Mouse (Mus musculus): Measurements from ENCODE around the gene Zbtb20.

Gene Zbtb20

DNA sequence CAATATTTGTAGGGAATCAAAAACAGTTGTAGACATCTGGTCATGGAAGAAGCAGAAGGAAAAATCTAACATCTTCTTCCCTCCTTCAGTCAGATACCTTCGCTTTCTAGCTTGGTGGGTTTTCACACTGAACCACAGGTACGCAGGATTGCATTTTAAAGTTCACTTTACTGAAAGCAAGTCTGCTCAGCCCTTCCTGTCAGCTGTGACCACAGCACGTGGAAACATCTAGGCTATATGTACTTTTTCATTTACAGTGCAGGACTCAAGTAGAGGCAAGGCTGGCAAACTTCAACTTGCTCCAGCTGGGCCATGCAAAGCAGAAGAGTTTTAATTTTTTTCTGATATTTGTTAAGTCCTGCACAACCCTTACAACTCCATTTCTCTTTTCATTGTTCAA, 424.7 kb downstream of the Zbtb20 start:
- no peak for DNase-seq (ENCODE audit: low spot score in 2 of 2)

DNA sequence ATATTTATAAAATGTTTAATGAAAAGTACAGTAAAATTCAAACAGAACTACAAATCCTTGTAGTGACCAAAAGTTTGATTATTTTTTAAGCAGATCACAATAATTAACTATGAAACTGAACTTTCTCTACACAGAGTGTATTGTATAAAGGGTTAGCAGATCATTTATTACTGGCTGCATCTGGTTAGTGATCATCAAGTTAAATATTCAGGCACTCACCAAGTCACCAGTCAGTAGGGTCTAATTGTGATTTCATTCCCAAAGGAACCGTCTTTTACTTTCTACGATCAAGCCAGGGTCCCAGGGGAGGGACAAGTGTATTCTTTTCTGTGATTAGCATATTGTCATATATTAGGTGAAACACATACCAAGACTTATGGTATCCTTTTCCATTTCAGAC, 426.5 kb downstream of the Zbtb20 start:
- DNase-seq (ENCODE audit: low spot score in 2 of 2) = no peak

DNA sequence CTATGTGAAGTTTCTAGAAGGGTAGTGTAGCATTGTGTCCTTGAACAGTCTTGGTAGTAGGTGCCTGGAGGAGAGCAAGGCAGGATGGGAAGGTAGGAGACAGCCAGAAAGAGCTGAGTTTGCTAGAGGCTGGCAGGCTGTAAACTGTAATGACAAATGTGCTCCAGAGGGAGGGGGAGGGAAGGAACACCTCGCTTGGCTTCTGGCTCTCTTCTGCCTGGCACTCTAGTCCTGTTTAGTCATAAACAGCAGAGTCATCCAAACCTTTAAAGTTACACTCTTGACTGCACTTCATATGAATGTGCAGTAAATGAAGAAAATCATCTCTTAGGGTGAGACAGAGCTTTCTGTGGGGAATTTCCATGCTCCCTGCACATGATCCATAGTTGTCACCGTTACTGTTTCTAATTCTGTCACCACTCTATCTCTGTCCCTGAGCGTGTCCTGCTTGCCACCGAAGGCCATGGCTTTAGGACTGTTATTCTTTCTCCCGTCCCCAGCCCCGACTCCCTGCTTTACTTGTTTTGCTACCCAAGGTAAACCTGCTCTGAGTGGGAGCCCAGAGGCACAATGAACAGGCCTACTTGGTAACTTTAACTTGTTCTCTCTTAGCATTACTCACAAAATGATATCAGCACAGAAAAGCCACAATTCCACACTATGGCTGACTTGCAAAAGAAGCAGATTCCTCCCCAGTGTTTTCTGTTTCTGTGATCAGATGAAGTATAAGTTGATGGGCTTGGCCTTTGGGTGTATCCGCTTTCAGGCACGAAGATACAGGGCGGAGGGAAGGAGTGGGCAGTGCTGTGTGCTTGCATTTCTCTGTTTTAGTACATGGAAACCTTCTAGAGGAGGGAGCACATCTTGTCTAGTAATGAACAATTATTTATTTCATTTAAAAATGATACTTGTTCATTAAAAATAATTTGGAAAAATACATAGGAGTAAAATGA, 427.8 kb downstream of the Zbtb20 start:
- peak; percentile 26 to 34 for DNase-seq (ENCODE audit: low spot score in 2 of 2)

DNA sequence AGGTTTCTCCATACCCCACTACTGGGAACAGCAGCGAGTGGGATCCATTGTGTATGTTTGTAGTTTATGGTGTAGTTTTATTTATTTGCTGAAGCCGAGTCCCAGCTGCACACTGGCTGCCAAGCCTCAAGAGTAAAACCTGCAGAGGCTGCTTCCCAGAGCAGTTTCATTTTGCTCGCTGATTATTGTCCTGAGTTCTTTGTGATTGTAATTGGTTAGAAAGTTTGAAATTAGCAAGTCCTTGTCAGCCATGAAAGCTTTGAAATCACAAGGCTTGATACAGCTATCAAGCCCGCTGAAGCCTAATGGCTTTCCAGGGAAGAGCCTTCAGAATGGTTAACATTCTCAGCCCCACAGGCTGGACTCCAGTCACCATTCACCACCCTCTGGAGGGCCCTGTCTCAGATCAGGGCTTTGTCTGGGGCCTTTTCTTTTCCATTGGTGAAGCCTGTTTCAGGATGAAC, 434.3 kb downstream of the Zbtb20 start:
- DNase-seq (ENCODE audit: low spot score in 2 of 2) = no peak

DNA sequence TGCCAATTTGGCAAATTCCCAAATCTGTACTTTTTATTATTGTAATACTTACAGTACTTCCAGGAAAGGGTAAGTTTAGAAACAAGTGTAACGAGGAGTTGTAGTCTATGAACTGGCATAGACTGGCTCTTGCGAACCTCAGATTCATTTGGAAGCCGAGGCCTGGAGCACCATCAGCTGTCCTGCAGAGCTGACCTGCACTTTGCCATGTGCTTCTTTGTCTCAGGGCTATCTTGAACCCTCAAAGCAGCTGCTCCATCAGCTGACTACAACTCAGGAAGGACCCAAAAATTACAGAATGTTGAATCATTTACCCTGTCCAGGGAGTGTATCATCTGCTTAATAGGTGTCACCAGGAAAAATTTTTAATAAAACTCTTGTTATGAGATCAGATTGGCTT, 448.3 kb downstream of the Zbtb20 start:
- no peak for DNase-seq (ENCODE audit: low spot score in 2 of 2)

DNA sequence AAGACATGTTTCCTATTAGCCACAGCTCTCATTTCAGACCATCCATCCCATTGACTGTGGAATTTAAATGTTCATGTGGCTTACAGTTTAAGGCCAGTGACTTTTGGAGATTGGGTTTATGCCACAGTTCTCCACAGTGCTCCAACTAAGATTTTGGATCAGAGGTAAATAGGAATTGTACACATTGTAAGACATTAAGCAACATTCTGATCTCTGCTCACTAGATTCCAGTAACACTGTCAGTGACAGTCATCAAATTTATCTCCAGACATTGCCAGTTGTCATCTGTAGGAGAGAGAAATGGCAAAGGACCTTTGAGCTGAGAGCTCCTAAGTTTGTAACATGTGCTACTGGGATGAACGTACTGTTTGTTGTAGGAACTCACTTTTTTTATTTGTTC, 452.5 kb downstream of the Zbtb20 start:
- DNase-seq (ENCODE audit: low spot score in 2 of 2) = no peak

DNA sequence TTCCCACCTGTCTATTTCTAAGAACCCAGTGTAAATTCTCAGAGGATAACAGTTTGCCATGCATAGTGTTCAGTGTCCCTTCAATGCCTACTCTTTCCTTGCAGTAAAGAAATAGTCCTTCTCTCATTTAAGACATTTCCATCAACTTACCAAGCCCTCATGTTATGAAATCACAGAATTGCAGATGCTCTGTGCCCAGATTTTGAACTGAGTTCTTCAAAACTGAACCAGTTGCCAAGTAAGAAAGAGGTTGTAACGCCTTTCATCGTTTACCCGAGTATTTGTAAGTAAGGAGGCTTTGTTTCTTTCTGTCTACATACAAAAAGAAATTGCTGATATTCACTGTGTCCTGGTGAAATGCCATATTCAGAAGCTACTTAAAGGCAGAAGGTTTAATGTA, 454.5 kb downstream of the Zbtb20 start:
- DNase-seq (ENCODE audit: low spot score in 2 of 2) = no peak

DNA sequence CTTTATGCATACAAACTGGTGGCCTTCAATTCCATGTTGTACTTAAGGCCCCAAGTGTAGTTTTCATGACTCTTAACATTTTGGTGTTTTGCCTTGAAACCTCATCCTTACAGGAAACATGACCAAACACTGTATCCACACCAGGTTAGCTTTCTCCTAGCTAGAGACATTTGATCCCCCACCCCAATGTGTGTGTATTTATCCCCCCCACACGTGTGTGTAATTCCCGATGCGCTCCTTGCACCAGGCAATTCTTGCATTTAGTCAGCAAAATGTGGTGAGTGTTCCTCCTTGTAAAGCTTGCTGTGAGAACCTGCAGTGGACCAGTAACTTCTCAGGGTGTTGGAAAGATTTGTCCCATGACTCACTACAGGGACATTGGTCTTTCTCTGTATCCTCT, 455.8 kb downstream of the Zbtb20 start:
- DNase-seq (ENCODE audit: low spot score in 2 of 2) = no peak

DNA sequence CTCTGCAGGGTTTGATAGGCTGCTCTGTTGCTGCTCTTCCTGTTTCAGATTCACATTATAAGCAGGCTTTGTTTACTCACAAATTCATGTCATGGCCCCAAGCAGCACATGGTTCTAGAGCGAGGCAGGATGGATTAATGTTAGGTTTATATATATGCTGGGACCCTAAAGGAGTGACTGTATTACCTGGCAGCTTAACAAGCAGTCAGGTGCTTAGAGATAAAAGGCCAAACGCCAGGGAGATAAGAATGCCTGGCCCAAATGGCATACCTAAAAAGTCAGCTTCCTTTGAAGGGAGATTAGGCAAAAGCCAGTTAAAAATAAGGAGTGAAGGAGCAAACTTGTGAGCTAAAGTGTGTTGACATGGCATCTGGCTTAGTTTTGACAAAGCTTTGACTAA, 457.1 kb downstream of the Zbtb20 start:
- no peak for DNase-seq (ENCODE audit: low spot score in 2 of 2)

DNA sequence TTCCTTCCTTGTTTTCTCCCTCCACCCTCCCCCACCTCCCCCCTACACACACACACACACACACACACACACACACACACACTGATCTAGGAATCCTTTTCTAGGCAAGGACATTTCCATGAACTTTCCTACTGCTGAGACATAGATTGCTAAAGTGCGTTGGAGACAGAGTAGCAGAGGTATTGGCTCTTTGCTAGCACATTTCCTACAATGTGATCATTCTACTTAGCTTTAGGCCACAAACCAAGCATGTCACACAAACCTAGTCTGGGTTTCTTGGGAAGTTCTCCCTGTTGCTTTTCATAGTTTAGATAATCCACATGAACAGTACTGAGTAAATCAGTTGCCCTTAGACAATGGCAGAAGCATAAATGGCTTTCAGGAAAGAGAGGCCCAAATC, 457.6 kb downstream of the Zbtb20 start:
- DNase-seq (ENCODE audit: low spot score in 2 of 2) = no peak

DNA sequence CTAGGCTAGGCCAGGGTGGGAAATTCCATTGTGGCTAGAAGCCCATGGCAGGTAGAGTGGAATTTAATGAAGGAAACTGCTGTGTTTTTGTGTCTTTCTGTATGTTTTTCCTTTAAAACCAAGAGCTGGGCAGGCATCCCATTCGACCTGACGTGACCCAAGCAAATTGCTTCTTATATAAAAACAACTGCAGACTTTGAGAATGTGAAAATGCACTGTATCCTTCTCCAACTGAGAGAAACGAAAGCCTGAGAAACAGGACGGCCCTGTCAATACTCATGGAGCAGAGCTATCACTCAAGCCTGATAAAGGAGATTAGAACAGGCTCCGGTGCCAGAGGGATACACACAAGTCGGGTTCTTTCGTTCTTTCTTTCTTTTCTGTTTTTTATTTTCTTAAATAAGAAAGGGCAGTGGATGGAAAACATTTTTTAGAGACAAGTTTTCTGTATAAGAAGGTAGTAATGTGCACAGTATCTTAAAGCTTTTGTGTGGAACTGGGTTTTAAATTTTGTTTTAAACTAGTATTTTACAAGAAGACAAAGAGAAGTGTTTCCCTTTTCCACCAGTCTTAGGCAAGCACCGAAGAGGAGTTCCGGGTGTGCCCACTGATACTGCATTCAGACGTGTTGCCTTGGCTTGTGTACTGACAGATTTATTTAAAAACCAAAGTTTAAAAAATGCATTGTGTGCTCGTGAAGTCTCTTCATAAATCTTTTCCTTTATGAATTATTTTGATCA, 458.9 kb downstream of the Zbtb20 start:
- peak in 1 of 2 experiments; percentile 27 for DNase-seq (ENCODE audit: low spot score in 2 of 2)

DNA sequence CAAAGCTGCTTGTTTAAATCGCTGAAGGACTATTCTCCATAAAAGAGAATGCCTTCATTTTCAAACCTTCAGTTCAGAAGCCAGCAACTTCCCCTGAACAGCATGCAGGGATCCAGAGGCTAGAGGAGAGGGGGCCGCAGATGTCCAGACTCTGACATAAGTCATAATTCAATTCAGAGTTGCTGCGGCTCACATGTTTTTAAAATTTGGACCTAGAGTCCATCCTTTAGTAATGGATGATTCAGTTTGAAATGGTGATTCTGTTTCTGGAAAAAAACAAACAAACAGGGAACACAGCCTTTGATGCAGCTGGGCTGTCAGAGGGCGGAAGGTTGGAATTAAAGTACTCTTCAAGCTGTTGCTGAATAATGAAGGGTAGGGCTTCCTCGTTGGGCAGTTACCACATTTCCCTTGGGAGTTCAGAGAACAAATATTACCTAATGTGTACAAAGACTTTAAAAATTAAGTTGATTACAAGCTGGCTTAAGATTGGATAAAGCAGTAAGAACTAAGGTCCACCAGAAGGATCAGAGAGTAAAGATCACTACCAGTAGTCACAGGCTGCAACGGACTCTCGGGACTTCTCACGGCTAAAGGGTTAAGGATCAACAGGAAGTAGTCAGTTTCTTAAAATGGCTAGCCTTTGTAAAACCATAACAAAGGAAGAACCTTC, 459.6 kb downstream of the Zbtb20 start:
- DNase-seq (ENCODE audit: low spot score in 2 of 2) = no peak

DNA sequence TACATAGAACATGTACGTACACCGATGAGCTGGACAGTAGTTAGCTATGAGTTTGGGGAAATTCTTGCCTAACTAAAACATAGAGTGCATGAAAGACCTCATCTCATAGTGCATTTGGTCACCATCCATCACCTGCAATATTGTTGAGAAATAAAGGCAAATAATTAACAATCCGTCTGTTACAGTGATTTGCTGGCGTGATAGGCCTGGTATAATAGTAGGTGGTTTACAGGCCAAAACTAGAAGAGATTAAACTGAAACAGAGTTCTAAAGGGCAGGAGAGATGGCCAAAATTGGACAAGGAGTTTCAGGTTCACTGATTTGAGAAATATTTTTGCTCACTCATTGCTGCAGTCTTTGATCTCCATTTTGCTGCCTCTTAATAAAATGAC, 460.1 kb downstream of the Zbtb20 start:
- no peak for DNase-seq (ENCODE audit: low spot score in 2 of 2)

DNA sequence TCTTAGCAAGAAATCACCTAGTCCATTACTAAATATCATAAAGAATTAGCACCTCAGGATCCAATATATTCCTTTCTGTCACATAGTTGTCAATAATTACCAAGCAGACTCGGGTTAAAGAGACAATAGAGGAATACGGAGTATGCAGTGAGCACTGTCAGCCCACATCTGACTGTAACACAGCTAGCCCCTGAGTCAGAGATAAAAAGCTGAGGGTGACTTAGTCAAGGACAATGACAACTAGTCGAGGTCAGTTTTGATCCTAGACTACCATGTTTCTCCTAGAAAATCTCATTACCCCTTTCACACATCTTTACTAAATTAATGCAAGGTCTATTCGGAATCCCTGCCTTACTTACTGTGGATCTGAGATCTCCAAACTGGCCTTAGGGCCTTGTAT, 465.0 kb downstream of the Zbtb20 start:
- DNase-seq (ENCODE audit: low spot score in 2 of 2) = no peak

DNA sequence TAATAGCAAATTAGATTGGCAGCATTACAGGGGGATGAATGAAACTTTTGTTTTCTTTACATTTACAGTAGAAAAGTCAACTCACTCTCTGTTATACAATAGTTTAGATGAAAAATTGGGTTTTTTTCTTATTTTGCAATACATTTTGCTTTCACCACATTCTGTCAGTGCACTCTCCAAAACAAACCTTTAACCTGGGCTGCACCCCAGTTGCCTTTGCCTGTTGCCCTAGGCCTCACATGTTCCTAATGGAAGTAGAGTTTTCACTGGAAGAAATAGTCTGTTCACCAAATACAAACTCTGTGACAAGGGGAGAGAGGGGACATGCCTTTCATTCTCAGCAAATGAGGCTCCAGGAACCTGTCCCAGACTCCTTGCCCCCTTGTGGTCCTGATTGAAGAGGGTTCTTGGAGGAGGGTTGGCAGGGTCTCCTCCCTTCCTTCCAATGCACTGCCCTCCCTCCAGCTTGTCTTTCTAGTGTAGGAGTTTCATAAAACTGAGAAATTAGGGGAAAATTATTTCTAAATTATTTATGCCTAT, 466.3 kb downstream of the Zbtb20 start:
- no peak for DNase-seq (ENCODE audit: low spot score in 2 of 2)

DNA sequence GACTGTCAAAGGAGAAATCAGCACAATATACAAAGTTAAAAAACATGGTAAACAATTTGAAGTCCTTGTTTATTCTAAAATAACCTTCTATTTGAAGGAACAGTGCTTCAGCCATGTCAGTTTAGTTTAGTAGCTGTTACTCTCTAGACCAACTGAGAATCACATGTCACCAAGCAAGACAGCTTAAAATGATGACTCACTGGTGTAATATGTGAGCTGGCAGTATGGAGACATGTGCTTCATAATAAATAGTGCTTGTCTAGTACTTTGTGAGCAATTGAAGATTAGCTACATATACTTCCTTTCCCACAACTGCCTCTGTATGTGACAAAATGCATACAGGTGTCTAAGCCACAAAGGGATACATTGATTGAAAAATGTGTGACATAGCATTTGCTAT, 470.4 kb downstream of the Zbtb20 start:
- DNase-seq (ENCODE audit: low spot score in 2 of 2) = no peak

DNA sequence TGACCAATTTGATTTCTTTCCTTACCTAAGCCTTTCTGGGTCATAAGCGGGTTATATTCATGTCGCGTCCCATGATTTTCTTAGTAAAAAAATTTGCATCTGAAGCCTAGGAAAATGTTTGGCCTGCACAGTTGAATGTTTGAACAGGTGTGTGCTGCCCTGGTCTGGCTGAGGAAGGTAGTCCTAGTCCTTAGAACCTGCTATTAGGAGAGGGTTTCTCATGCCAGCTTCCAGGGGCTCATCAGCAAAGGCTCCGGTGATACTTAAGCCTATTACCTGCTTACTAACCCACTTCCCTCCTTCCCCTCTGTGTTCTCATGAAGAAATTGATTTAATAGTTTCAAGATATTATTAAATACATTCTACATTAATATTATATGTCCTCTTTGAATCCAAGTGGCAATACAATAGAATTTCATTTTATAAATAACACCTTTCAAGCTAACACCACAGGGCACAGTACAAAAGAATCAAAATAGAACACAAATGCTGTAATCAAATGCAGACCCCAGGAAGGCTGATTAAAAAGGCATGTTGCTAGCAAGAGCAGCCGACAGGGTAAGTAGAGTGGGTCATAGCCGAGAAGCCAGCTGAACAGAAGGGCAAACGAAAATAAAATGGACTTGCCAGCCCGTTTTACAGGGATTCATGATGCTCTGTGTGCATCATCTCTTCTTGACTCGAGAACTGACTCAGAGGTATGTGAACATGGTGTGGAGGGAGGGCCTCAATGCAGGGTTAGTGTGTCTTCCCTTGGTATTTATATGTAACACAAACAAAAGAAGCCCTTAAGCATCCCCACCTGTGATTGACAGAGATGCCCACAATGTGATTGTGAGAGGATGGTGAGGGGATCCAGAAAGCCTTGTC, 480.3 kb downstream of the Zbtb20 start:
- DNase-seq (ENCODE audit: low spot score in 2 of 2) = no peak

DNA sequence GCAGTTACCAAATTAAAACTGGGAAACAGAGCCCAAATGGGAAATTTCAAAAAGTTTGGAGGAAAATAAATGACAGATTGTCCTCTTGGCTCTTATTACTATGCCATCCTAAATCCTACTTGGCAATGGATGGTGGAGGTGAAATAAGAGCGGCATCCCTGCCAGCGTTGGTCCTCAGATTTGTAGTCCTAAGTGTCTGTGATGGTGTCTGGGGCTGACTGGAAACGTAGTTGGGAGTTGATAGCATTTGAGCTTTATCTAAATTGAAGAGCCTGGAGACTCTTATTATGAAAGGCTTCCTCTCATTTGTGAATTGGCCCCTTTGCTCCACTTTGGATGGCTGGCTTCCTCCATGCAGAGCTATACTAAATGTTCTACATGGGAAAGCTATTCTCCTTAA, 483.9 kb downstream of the Zbtb20 start:
- DNase-seq (ENCODE audit: low spot score in 2 of 2) = no peak

DNA sequence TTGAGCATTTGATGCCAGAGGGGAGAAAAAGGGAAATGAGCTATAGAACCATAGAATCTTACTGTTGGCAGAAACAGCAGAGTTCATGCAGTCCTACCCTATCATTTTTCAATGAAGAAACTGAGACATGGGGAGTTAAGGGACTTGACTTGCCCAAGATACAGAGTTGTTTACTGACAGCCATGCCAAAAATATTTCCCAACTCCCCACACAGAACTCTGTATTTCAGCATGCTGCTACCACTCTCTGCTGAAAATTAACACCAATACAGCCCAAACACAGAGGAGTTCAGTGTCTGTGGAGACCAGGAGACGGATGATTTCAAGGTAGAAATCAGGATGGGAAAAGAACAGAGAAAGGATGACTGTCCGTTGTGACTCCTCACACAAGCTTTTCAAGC, 484.4 kb downstream of the Zbtb20 start:
- DNase-seq (ENCODE audit: low spot score in 2 of 2) = no peak

DNA sequence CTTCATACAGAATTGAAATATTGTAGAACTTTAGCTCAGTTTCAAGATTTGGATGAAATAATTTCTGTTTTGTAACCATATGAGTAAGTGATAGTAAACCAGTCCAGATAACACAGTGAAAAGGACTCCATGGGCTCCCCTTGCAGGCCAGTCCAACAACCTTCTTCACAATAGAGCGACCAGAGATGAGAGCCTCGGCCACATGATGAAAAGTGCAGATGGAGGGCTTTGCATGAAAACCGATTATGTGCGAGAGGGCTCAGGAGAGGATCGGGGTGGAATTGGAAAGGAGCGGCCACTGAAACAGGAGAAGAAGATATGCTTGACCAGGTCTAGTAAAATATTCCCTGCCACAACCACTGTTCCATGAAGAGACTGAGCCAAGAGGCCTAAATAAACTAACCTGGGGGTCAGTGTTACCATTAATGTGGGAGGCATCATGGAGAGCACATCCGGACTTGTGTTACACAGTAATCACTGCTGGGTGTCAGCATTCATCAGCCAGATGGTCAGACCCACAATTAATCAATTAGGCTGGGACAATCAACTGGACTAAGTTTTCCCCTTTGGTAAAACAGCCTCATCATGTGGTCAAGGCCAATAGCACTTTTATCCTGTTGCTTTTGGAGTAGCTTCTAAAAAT, 485.3 kb downstream of the Zbtb20 start:
- no peak for DNase-seq (ENCODE audit: low spot score in 2 of 2)
